Mouse (Mus musculus) right cerebral cortex, postnatal 4 days (tissue): ENCODE results near the gene Spem2.
"Not testable (repeated sequence)": the region's sequence is repeated elsewhere in the genome, so short reads cannot be mapped to it uniquely, and the experiment has no call there.

ENCODE experiments used
- DNase-seq: peaks from one replicate; pipeline ENCODE4 v3.0.0-alpha.2; 2022

Gene Spem2

GRCm38 (mm10) chr11:69818365-69818764 lies at the start of gene Spem2:
Spem2 (minus strand) TSS chr11:69818465.
- DNase-seq = no peak

DNA sequence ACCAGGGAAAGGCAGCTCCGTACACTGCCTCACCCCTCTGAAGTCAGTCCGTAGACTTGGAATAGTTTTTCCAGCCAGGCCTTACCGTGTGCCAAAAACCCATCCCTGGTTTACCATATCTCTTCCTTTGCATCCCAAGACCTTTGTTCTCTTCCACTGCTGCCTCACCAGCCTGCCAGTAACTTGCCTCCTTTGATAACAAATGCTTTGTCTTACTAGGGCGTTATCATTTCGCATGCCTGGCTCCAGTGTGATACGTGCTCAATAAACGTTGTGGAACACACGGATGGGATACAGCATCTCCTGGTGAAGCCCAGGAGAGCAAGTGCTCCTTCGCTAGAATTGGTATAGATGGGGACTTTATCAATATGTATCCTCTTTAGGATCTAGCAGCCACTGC lies 49.1 kb upstream of the Spem2 start:
- no peak for DNase-seq

DNA sequence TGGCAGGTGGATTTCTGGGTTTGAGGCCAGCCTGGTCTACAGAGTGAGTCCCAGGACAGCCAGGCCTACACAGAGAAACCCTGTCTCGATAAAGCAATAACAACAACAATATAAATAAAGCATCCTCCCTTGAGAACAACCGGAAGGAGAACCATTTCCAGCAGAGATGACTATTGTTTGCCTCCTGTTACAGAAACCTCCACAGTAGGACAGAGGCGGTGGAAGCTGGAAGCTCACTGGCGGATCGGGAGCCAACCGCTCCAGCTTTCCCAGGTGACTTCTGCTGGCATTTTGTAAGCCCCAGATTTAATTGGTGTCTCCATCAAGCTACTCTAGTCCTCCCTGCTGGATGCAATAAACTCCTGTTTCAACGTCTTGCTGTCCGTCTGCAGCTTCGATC lies 47.3 kb upstream of the Spem2 start:
- DNase-seq = no peak

DNA sequence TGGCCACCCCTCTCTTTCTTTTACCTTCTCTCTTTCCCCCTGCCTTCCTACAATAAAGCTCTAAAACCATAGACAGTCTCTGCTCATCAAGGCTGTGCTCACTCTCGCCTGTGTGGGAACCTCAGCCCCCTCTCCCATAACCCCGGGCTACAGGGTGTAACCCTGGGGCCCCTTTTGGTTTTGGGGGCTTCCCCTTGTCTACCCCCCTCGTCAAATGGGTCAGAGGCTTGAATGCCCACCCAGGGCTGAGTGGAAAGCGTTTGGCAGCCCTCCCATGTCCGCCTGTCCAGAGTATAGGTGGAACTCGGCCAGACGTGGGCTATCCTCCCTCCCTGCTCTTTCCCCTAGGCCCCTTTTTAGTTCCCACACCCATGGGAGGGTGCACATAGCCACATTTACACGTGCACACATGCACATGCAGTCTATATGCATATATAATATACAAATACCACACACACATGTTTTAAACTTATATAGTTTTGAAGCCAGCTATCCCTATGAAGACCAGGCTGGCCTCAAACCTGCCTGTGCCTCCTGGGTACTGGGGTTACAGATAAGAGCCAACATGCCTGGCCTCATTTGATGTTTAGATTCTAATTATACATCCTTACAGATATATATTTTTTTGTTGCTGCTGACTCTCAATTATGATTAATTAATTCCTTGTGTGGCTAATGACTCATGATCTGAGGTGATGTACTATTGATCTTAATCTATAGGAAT lies 46.0 kb upstream of the Spem2 start:
- no peak for DNase-seq

- not testable (repeated sequence) for DNase-seq
These were observed 45.5 kb upstream of the Spem2 start for GRCm38 (mm10) chr11:69863729-69864128.

DNA sequence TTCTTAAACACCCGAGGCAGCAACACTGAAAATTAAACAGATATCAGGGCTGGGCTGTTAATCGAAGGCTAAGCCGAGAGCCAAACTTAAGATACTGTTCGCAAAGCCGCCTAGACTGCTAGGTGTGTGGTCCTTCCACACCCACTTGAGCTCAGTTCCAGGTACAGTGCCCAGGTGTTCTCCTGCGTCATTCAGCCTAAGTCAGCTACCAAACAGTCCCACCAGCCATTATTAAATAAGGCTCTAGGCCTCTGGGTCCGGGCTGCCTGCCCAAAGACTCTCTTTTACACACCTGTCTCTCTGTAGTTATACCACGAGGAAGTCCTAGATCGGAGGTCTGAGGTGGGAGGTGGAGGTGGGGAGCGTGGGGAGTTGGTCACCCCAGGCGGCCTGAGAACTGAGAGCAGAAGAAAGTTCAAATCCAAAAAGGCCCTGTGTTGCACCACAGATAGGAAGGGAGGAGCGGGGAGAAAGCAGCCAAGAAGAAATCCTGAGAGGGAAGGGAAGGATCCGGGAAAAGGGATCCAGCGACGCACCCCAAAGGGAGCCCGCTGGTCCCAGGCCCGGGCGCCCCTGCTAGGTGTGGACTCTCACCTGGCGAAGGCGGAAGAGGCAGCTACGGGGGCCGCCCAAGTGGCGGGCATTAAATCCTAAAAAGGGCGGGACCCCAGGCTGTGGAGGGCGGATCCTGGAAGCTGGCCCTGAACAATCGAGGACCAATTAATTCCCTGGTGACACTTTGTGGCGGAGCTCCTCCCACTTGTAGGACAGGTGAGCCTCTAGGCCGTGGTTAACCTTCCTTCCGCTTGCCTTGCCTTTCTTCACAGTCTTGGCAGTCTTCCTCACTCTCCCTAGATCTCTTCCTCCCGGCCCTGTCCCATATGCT lies 40.1 kb upstream of the Spem2 start, which contains the start of gene Tnk1:
Tnk1 (minus strand) TSS at position 618 of the 886 bp plus-strand sequence.
- DNase-seq = no peak

DNA sequence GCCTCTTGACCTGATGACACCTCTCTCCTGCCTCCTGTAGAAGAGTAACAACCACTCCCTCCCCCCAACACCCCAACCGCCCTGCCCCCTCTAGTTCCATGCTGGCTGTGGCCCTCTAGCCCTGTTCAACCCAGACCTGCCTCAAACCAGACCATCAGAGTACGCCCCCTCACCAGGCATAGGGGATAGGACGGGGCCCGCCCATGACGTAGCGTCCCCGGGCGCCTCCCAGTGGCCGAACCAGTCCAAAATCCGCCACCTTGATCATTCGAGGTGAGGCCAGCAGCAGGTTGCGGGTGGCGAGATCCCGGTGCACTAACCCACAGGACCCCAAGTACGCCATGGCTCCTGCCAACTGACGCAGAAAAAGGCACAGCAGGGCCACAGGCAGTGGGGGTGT lies 37.1 kb upstream of the Spem2 start:
- peak; percentile 39 for DNase-seq

DNA sequence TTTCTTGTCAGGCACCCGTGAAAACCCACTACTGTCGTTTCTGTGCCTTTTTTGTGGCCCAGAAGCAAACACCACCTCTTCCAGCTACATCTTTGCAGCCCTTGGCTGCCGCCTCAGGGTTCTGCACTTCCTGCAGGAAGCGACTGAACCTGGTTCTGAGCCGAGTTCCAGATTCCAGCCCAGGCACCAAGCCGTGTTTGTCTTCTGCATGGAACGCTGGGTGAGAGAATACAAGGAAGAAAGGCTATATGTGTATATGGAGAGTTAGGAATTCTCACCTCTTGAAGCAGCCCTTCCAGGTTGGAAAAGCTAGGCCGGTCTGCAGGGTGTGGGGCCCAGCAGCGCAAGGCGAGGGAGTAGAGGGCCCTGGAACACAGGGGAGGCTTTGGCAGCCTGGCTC lies 36.4 kb upstream of the Spem2 start:
- no peak for DNase-seq

GRCm38 (mm10) chr11:69853994-69854393 lies 35.7 kb upstream of the Spem2 start:
- no peak for DNase-seq

GRCm38 (mm10) chr11:69850754-69851153 lies 32.5 kb upstream of the Spem2 start:
- DNase-seq = no peak

DNA sequence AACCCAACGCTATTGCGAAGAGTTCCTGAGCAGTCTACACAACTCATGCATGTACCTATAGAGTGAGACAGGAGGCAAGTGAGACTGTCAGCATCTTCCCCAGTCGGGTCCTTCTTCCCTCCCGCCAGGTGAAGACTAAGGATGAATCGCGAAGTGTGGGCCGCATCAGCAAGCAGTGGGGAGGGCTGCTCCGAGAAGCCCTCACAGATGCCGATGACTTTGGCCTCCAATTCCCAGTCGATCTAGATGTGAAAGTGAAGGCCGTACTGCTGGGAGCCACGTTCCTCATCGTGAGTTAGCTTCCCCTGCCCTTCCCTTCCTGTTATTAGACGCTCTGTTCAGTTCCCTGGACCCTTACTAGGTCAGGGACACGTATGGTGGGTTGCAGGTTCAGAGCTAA lies 31.6 kb upstream of the Spem2 start:
- no peak for DNase-seq

GRCm38 (mm10) chr11:69849128-69849527 lies 30.9 kb upstream of the Spem2 start:
- no peak for DNase-seq

DNA sequence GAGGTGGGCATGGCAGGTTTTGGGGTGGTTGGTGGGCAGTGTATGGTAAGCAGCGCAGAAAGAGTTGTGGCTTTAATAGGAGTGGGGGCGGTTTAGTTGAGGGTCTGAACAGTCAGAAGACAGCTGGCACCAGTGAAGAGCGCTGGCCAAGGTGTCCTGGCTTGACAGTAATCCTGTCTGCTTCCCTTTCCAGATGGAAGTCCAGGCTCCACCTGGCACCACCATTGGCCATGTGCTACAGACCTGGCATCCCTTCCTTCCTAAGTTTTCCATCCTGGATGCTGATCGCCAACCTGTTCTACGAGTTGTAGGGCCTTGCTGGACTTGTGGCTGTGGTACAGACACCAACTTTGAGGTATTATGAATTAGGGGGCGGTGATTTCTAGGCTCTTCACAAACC lies 29.8 kb upstream of the Spem2 start:
- no peak for DNase-seq

- DNase-seq = no peak
These were observed 28.7 kb upstream of the Spem2 start for GRCm38 (mm10) chr11:69846738-69847688.

GRCm38 (mm10) chr11:69846198-69846680 lies 28.0 kb upstream of the Spem2 start, which contains the start of gene Plscr3:
Plscr3 (plus strand) TSS chr11:69846376.
- peak; percentile 83 for DNase-seq

DNA sequence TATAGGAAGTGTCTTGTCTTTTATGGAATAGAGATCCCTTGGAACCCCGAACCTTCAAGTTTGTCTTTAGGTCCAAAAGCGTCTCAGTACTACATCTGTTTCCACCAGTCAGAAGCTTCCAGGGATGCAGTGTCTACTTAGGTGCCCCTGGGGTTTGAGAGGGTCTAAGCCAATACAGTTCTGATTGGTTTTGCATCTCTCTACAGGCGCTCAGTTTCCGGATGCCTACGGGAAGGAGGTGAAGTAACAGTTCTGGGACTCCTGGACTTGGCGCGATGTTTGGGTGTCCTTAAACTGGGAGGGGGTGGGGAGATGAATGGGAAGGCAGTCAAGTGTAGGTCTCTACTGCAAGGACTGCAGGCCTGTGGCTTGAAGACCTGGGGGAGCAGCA lies 20.4 kb upstream of the Spem2 start:
- no peak for DNase-seq

- peak; percentile 90 for DNase-seq
These were observed 19.9 kb upstream of the Spem2 start, which contains the start of gene Tmem256 for GRCm38 (mm10) chr11:69837952-69838713. Tmem256 (plus strand) TSS chr11:69838514.

GRCm38 (mm10) chr11:69837604-69837951 lies 19.3 kb upstream of the Spem2 start, which contains the start of gene Nlgn2:
Nlgn2 (minus strand) TSS chr11:69837784.
- DNase-seq = no peak

- peak; percentile 61 for DNase-seq
These were observed 18.7 kb upstream of the Spem2 start for GRCm38 (mm10) chr11:69836703-69837576.

DNA sequence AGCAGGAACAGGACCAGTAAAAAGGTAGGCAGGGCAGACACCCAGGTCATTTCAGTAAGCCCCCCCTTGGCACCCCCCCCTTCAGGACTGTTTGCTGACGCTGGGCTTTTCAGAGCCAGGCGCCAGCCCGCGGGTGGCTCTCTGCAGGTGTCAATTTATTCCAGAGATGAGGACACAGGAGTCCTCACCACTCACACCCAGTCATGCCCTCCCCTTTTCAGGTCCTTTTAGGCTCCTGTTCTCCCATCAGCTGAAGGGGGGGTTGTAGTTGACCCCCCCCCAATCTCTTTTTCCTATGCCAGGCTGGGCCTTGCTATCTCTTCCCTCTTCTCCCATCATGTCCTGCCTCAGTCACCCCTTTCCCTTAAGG lies 17.7 kb upstream of the Spem2 start:
- no peak for DNase-seq
